Mouse (Mus musculus) stomach, embryonic 14.5 days (tissue): ENCODE measurements at regions not wholly inside any gene's neighbourhood (a gene's known extent, or its start where the extent isn't known, plus 50 kb on each side); places are given as distances from the start of the nearest gene placed in this dataset.

Source experiments
- ATAC-seq: fragments of 200-750 bp; cut with Nextera tagmentation; 2 replicates; pipeline ENCODE4 v1.8.0; 2017; ENCODE audit warnings: low read depth, moderate TSS enrichment; ENCODE audit not compliant: insufficient number of reproducible peaks, insufficient read depth, low FRiP score
- H3K27ac ChIP-seq: fragments of 300-500 bp; sonication (generic); 2 replicates; pipeline ENCODE4 v1.5.1; 2014; ENCODE audit warnings: mild to moderate bottlenecking, low read length, moderate library complexity, mixed read lengths
- H3K27me3 ChIP-seq: fragments of 300-500 bp; sonication (generic); 2 replicates; pipeline ENCODE4 v1.6.1; 2014; ENCODE audit warnings: low read length, control low read depth, mixed read lengths; ENCODE audit not compliant: control insufficient read depth, insufficient read depth
- H3K36me3 ChIP-seq: fragments of 300-500 bp; sonication (generic); 2 replicates; pipeline ENCODE4 v1.6.1; 2014; ENCODE audit warnings: mild to moderate bottlenecking, control low read depth, low read length, moderate library complexity, mixed read lengths; ENCODE audit not compliant: control insufficient read depth, insufficient read depth
- H3K4me1 ChIP-seq: fragments of 300-500 bp; sonication (generic); 2 replicates; pipeline ENCODE4 v1.6.1; 2014; ENCODE audit warnings: low read length, control low read depth, mixed read lengths; ENCODE audit not compliant: control insufficient read depth, insufficient read depth
- H3K4me2 ChIP-seq: fragments of 300-500 bp; sonication (generic); replicated peaks from 2 replicates; pipeline ENCODE4 v1.6.1; 2014; ENCODE audit warnings: low read depth, low read length, control low read depth
- H3K4me3 ChIP-seq: fragments of 300-500 bp; sonication (generic); 2 replicates; pipeline ENCODE4 v1.5.1; 2014; ENCODE audit warnings: low read depth, low read length, control low read depth
- H3K9ac ChIP-seq: fragments of 300-500 bp; sonication (generic); replicated peaks from 2 replicates; pipeline ENCODE4 v1.6.1; 2014; ENCODE audit warnings: low read depth, mild to moderate bottlenecking, control low read depth, low read length, moderate library complexity, mixed read lengths
- H3K9me3 ChIP-seq: fragments of 300-500 bp; sonication (generic); 2 replicates; pipeline ENCODE4 v1.6.1; 2016; ENCODE audit warnings: low read depth, low read length, control low read depth; ENCODE audit not compliant: control insufficient read depth
- WGBS: fragments of 180-500 bp; shearing (Covaris S2); extraction: QIAGEN DNeasy Blood & Tissue Kit; methylation state at CpG from one replicate; pipeline ENCODE4 v1.1.7; 2014; 5-methylcytosine and 5-hydroxymethylcytosine counted together

GRCm38 (mm10) chr10:99377548-99377947, 114.5 kb downstream of the Dusp6 start:
- H3K9ac ChIP-seq: no peak overlapping the region
- WGBS: 76% methylated on average over 4 of the region's 4 CpGs
- H3K36me3 ChIP-seq: no peaks in the 10 kb centered on the region
- H3K4me3 ChIP-seq: no peak overlapping the region
- no peaks in the 10 kb centered on the region for H3K4me1 ChIP-seq
- H3K4me2 ChIP-seq: no peak overlapping the region
- no peaks in the 10 kb centered on the region for H3K27me3 ChIP-seq
- no peak overlapping the region for H3K27ac ChIP-seq
- ATAC-seq: no peak
- no peaks in the 10 kb centered on the region for H3K9me3 ChIP-seq

GRCm38 (mm10) chr10:99379156-99379555, 116.1 kb downstream of the Dusp6 start:
- Histone ChIP-seq H3K27ac (no peak overlapping the region), H3K27me3 (no peaks in the 10 kb centered on the region), H3K4me2 (no peak overlapping the region), H3K4me1 (no peaks in the 10 kb centered on the region), H3K9me3 (no peaks in the 10 kb centered on the region), H3K9ac (no peak overlapping the region), H3K4me3 (no peak overlapping the region), H3K36me3 (no peaks in the 10 kb centered on the region)
- no peak for ATAC-seq
- WGBS: 35% methylated on average over 1 of the region's 1 CpGs

GRCm38 (mm10) chr10:99380170-99380569, 117.1 kb downstream of the Dusp6 start:
- Histone ChIP-seq H3K36me3 (no peaks in the 10 kb centered on the region), H3K27ac (no peak overlapping the region), H3K4me2 (no peak overlapping the region), H3K27me3 (no peaks in the 10 kb centered on the region), H3K4me1 (no peaks in the 10 kb centered on the region), H3K9ac (no peak overlapping the region), H3K4me3 (no peak overlapping the region), H3K9me3 (no peaks in the 10 kb centered on the region)
- ATAC-seq: no peak
- WGBS: 80% methylated on average over 4 of the region's 4 CpGs

- Histone ChIP-seq H3K4me1 (no peaks in the 10 kb centered on the region), H3K4me2 (no peak overlapping the region), H3K9me3 (no peaks in the 10 kb centered on the region), H3K9ac (no peak overlapping the region), H3K36me3 (no peaks in the 10 kb centered on the region), H3K27me3 (no peaks in the 10 kb centered on the region), H3K27ac (no peak overlapping the region), H3K4me3 (no peak overlapping the region)
- no peak for ATAC-seq
- 63% methylated on average over 4 of the region's 4 CpGs for WGBS
Observed at GRCm38 (mm10) chr10:99383028-99383427, 120.0 kb downstream of the Dusp6 start.

GRCm38 (mm10) chr10:99384366-99384765, 121.3 kb downstream of the Dusp6 start:
- 86% methylated on average over 6 of the region's 6 CpGs for WGBS
- Histone ChIP-seq H3K9ac (no peak overlapping the region), H3K9me3 (no peaks in the 10 kb centered on the region), H3K4me1 (no peaks in the 10 kb centered on the region), H3K27ac (no peak overlapping the region), H3K4me3 (no peak overlapping the region), H3K36me3 (no peaks in the 10 kb centered on the region), H3K27me3 (no peaks in the 10 kb centered on the region), H3K4me2 (no peak overlapping the region)
- ATAC-seq: no peak

GRCm38 (mm10) chr10:99384851-99385250, 121.8 kb downstream of the Dusp6 start:
- Histone ChIP-seq H3K9me3 (no peaks in the 10 kb centered on the region), H3K4me3 (no peak overlapping the region), H3K27me3 (no peaks in the 10 kb centered on the region), H3K9ac (no peak overlapping the region), H3K36me3 (no peaks in the 10 kb centered on the region), H3K27ac (no peak overlapping the region), H3K4me1 (no peaks in the 10 kb centered on the region), H3K4me2 (no peak overlapping the region)
- no peak for ATAC-seq
- 59% methylated on average over 4 of the region's 4 CpGs for WGBS

GRCm38 (mm10) chr10:99385854-99386253, 122.8 kb downstream of the Dusp6 start:
- H3K4me3 ChIP-seq: no peak overlapping the region
- H3K4me1 ChIP-seq: no peaks in the 10 kb centered on the region
- no peak overlapping the region for H3K4me2 ChIP-seq
- H3K9me3 ChIP-seq: no peaks in the 10 kb centered on the region
- H3K27me3 ChIP-seq: no peaks in the 10 kb centered on the region
- ATAC-seq: no peak
- H3K27ac ChIP-seq: no peak overlapping the region
- H3K9ac ChIP-seq: no peak overlapping the region
- H3K36me3 ChIP-seq: no peaks in the 10 kb centered on the region
- 82% methylated on average over 6 of the region's 6 CpGs for WGBS

- Histone ChIP-seq H3K36me3 (no peaks in the 10 kb centered on the region), H3K27me3 (no peaks in the 10 kb centered on the region), H3K4me1 (no peaks in the 10 kb centered on the region), H3K4me3 (no peak overlapping the region), H3K9me3 (no peaks in the 10 kb centered on the region), H3K9ac (no peak overlapping the region), H3K27ac (no peak overlapping the region), H3K4me2 (no peak overlapping the region)
- WGBS: 86% methylated on average over 7 of the region's 7 CpGs
- no peak for ATAC-seq
Observed at GRCm38 (mm10) chr10:99388526-99388925, 125.5 kb downstream of the Dusp6 start.

- Histone ChIP-seq H3K36me3 (no peaks in the 10 kb centered on the region), H3K4me2 (no peak overlapping the region), H3K9me3 (no peaks in the 10 kb centered on the region), H3K27me3 (no peaks in the 10 kb centered on the region), H3K4me1 (no peaks in the 10 kb centered on the region), H3K27ac (no peak overlapping the region), H3K4me3 (no peak overlapping the region), H3K9ac (no peak overlapping the region)
- WGBS: 94% methylated on average over 8 of the region's 8 CpGs
- no peak for ATAC-seq
Observed at GRCm38 (mm10) chr10:99388986-99389385, 126.0 kb downstream of the Dusp6 start.
